In the genomic region with DNA sequence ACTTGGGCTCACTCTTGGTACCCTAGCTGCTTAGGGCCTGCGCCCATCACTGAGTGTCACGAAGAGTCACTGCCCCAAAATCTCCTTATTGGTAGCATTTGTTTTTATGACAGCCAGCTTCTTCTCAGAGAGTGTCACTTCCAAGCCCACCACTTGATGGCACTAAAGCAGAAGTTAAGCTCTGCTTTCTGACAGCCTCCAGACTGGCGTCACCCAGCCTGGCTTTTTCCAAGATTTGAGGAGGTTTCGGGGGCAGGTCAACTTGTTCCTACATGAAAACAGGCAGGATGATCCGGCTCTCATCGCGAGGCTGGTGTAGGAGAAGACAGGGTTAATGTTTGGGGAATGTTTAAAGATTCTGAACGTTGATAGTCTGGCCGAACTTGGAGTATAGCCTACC, we compare ENCODE assay signal across 7 mouse cellular contexts. TPM values are rescaled to one million over a fixed set of nuclear protein-coding genes. Genes with fewer than 3 reads are reported as not detected.
DNase-seq lines count a peak whose midpoint lies in the region; ATAC-seq lines count a peak whose summit lies in the region.

No protein-coding gene starts in this region.

- no peaks in the 10 kb centered on the region for H3K36me3 ChIP-seq in hindbrain, embryonic 13.5 days

- no peak overlapping the region for H3K4me3 ChIP-seq in hindbrain, embryonic 13.5 days

- DNase-seq in adipocyte (ENCODE audit: low spot score) = peak; percentile 89
- DNase-seq in cerebellum, postnatal 14 days = peak; percentile 88 to 91
- DNase-seq in frontal cortex, postnatal 14 days (ENCODE audit: low spot score in 2 of 2) = peak; percentile 57 to 79
- DNase-seq in left cerebral cortex, adult 11 months (ENCODE audit: low spot score) = peak; percentile 70
- DNase-seq in lung, postnatal 4 days = peak; percentile 70 to 86
- DNase-seq in right cerebral cortex, postnatal 4 days = peak; percentile 79

- peaks cover 24% of the 10 kb centered on the region for H3K27me3 ChIP-seq in hindbrain, embryonic 13.5 days

- no peaks in the 10 kb centered on the region for H3K9me3 ChIP-seq in hindbrain, embryonic 13.5 days

- WGBS in hindbrain, embryonic 13.5 days = 22% methylated on average over 9 of the region's 9 CpGs

- ATAC-seq in hindbrain, embryonic 13.5 days (ENCODE audit: low FRiP score) = no peak

- 0 out of 2 replicates have a peak overlapping the region, but pooled peaks have one; percentile 9 for H3K4me2 ChIP-seq in hindbrain, embryonic 13.5 days

- no peak overlapping the region for H3K27ac ChIP-seq in hindbrain, embryonic 13.5 days

- H3K9ac ChIP-seq in hindbrain, embryonic 13.5 days = no peak overlapping the region; the same call in 1 of the 2 replicates

- H3K4me1 ChIP-seq in hindbrain, embryonic 13.5 days (replicated peaks) = peaks cover 24% of the 10 kb centered on the region

RNA-seq across cellular contexts. Expression of gene Gipc2, which starts 54.9 kb away (rescaled TPM):
- 8.4 and 9.2 TPM in 2 replicates for polyA plus RNA-seq in hindbrain, embryonic 13.5 days (2015; fragmentation: Nextera tagmentation; extraction: Ambion mirVana)
